Mouse (Mus musculus) liver, postnatal 0 days (tissue): Measurements from ENCODE around the gene Mfsd4b5. TPM values are rescaled to one million over a fixed set of nuclear protein-coding genes. Genes with fewer than 3 reads are reported as not detected.
A peak's percentile ranks its signal among the peaks of the same experiment; 100 is the strongest.
"Not testable (repeated sequence)": the region's sequence is repeated elsewhere in the genome, so short reads cannot be mapped to it uniquely, and the experiment has no call there.

Experiments
- ATAC-seq: fragments of 200-750 bp; cut with Nextera tagmentation; 2 replicates; pipeline ENCODE4 v1.8.0; 2017; ENCODE audit warnings: mild to moderate bottlenecking, moderate library complexity
- DNase-seq: peaks from one replicate; pipeline ENCODE4 v3.0.0-alpha.2; 2016
- H3K27ac ChIP-seq: fragments of 300-500 bp; sonication (generic); 2 replicates; pipeline ENCODE4 v1.5.1; 2014; ENCODE audit warnings: antibody characterized with exemption, moderate library complexity, mild to moderate bottlenecking, low read depth
- H3K27me3 ChIP-seq: fragments of 300-500 bp; sonication (generic); 2 replicates; pipeline ENCODE4 v1.6.1; 2014; ENCODE audit warnings: low read length, control low read depth, mixed read lengths; ENCODE audit not compliant: insufficient read depth
- H3K36me3 ChIP-seq: fragments of 300-500 bp; sonication (generic); replicated peaks from 2 replicates; pipeline ENCODE4 v1.6.1; 2014; ENCODE audit warnings: mild to moderate bottlenecking, control low read depth, low read length, moderate library complexity, mixed read lengths; ENCODE audit not compliant: insufficient read depth
- H3K4me1 ChIP-seq: fragments of 300-500 bp; sonication (generic); 2 replicates; pipeline ENCODE4 v1.6.1; 2014; ENCODE audit warnings: antibody characterized with exemption, mild to moderate bottlenecking, control low read depth; ENCODE audit not compliant: insufficient read depth
- H3K4me2 ChIP-seq: fragments of 300-500 bp; sonication (generic); 2 replicates; pipeline ENCODE4 v1.6.1; 2014; ENCODE audit warnings: low read depth, mild to moderate bottlenecking, low read length, moderate library complexity, mixed read lengths
- H3K4me3 ChIP-seq: fragments of 300-500 bp; sonication (generic); 2 replicates; pipeline ENCODE4 v1.5.1; 2014; ENCODE audit warnings: low read depth, low read length
- H3K9ac ChIP-seq: fragments of 300-500 bp; sonication (generic); replicated peaks from 2 replicates; pipeline ENCODE4 v1.6.1; 2014; ENCODE audit warnings: mild to moderate bottlenecking, moderate library complexity
- H3K9me3 ChIP-seq: fragments of 300-500 bp; sonication (generic); 2 replicates; pipeline ENCODE4 v1.6.1; 2016; ENCODE audit warnings: mild to moderate bottlenecking, control low read depth, low read length, mixed read lengths
- CTCF ChIP-seq: sonication (generic); IDR thresholded peaks from 2 replicates; pipeline ENCODE4 v1.5.1; 2016; ENCODE audit warnings: antibody characterized with exemption, low read depth
- EP300 ChIP-seq: IDR thresholded peaks from 2 replicates; pipeline ENCODE4 v1.6.1; 2016; ENCODE audit warnings: antibody characterized with exemption, low read depth, mild to moderate bottlenecking
- WGBS: fragments of 180-500 bp; shearing (Covaris S2); extraction: QIAGEN DNeasy Blood & Tissue Kit; methylation state at CpG from one replicate; pipeline ENCODE4 v1.1.7; 2014; ENCODE audit not compliant: insufficient replicate concordance; 5-methylcytosine and 5-hydroxymethylcytosine counted together
- polyA plus RNA-seq: library from polyadenylated mRNA; unstranded; fragments of >200 nt; fragmentation: Nextera tagmentation; extraction: Ambion mirVana; gene quantifications from 2 replicates; pipeline ENCODE4 v1.2.1, GENCODE M21; 2015

Gene Mfsd4b5
- polyA plus RNA-seq, 1 experiment from 2014 or later: 0.06 TPM

GRCm38 (mm10) chr10:39958266-39958665 is 28.2 kb downstream of the Mfsd4b5 start:
- DNase-seq: no peak
- TF ChIP-seq CTCF (peak; percentile 58), EP300 (no peak)
- Histone ChIP-seq H3K36me3 (no peaks in the 10 kb centered on the region), H3K27me3 (no peaks in the 10 kb centered on the region), H3K9me3 (no peaks in the 10 kb centered on the region), H3K27ac (no peak overlapping the region), H3K9ac (no peak overlapping the region), H3K4me1 (peaks cover 20% of the 10 kb centered on the region), H3K4me3 (no peak overlapping the region), H3K4me2 (no peak overlapping the region)
- ATAC-seq: no peak
- 58% methylated on average over 4 of the region's 4 CpGs for WGBS

- Histone ChIP-seq H3K9ac (no peak overlapping the region), H3K27me3 (no peaks in the 10 kb centered on the region), H3K4me2 (no peak overlapping the region), H3K9me3 (no peaks in the 10 kb centered on the region), H3K4me1 (peaks cover 20% of the 10 kb centered on the region), H3K36me3 (no peaks in the 10 kb centered on the region), H3K4me3 (no peak overlapping the region), H3K27ac (no peak overlapping the region)
- no peak for ATAC-seq
- whole genome bisulfite sequencing: 48% methylated on average over 2 of the region's 2 CpGs
- no peak for DNase-seq
- TF ChIP-seq CTCF: peak; percentile 19
- TF ChIP-seq EP300: no peak
These were observed 30.0 kb downstream of the Mfsd4b5 start for GRCm38 (mm10) chr10:39956340-39956878.

- Histone ChIP-seq H3K4me1 (peaks cover 17% of the 10 kb centered on the region), H3K27ac (no peak overlapping the region), H3K4me2 (no peak overlapping the region), H3K9me3 (no peaks in the 10 kb centered on the region), H3K4me3 (no peak overlapping the region), H3K36me3 (no peaks in the 10 kb centered on the region), H3K9ac (no peak overlapping the region), H3K27me3 (no peaks in the 10 kb centered on the region)
- ATAC-seq: no peak
- 78% methylated on average over 2 of the region's 2 CpGs for WGBS
- TF ChIP-seq EP300: no peak
- TF ChIP-seq CTCF: no peak
- no peak for DNase-seq
These were observed 31.3 kb downstream of the Mfsd4b5 start for GRCm38 (mm10) chr10:39955163-39955562.

GRCm38 (mm10) chr10:39949377-39949954 is 37.0 kb downstream of the Mfsd4b5 start:
- H3K9ac ChIP-seq: no peak overlapping the region
- no peak overlapping the region for H3K27ac ChIP-seq
- H3K9me3 ChIP-seq: no peaks in the 10 kb centered on the region
- no peaks in the 10 kb centered on the region for H3K27me3 ChIP-seq
- H3K4me3 ChIP-seq: no peak overlapping the region
- 81% methylated on average over 2 of the region's 2 CpGs for WGBS
- 0 out of 2 replicates have a peak, but pooled peaks cover 3% of the 10 kb centered on the region for H3K36me3 ChIP-seq
- DNase-seq: no peak
- H3K4me2 ChIP-seq: no peak overlapping the region
- no peak for ATAC-seq
- TF ChIP-seq CTCF (no peak), EP300 (no peak)
- no peaks in the 10 kb centered on the region for H3K4me1 ChIP-seq

- H3K9me3 ChIP-seq, H3K4me1 ChIP-seq, H3K27me3 ChIP-seq, ATAC-seq, H3K4me2 ChIP-seq, H3K9ac ChIP-seq, DNase-seq, H3K4me3 ChIP-seq, H3K36me3 ChIP-seq, H3K27ac ChIP-seq: not testable (repeated sequence)
- 82% methylated on average over 3 of the region's 3 CpGs for WGBS
These were observed 39.3 kb downstream of the Mfsd4b5 start for GRCm38 (mm10) chr10:39947195-39947594.

GRCm38 (mm10) chr10:39936553-39936952 is 49.9 kb downstream of the Mfsd4b5 start:
- no peaks in the 10 kb centered on the region for H3K9me3 ChIP-seq
- no peak for ATAC-seq
- H3K9ac ChIP-seq: no peak overlapping the region
- no peaks in the 10 kb centered on the region for H3K27me3 ChIP-seq
- H3K27ac ChIP-seq: no peak overlapping the region
- H3K4me2 ChIP-seq: no peak overlapping the region
- no peak for TF ChIP-seq EP300
- no peak for TF ChIP-seq CTCF
- H3K4me3 ChIP-seq: no peak overlapping the region
- 51% methylated on average over 7 of the region's 7 CpGs for WGBS
- no peak for DNase-seq
- H3K36me3 ChIP-seq: no peaks in the 10 kb centered on the region
- H3K4me1 ChIP-seq: no peaks in the 10 kb centered on the region
